Mouse (Mus musculus) heart, embryonic 14.5 days (tissue): Measurements from ENCODE around the gene Higd1c. TPM values are rescaled to one million over a fixed set of nuclear protein-coding genes. Genes with fewer than 3 reads are reported as not detected.
"Not testable (repeated sequence)": the region's sequence is repeated elsewhere in the genome, so short reads cannot be mapped to it uniquely, and the experiment has no call there.

Experiments used
- ATAC-seq: fragments of 200-750 bp; cut with Nextera tagmentation; 2 replicates; pipeline ENCODE4 v1.8.0; 2017; ENCODE audit warnings: low read depth, moderate TSS enrichment; ENCODE audit not compliant: insufficient number of reproducible peaks, insufficient read depth, low FRiP score
- H3K27ac ChIP-seq, 2 experiments: fragments of 200-500 bp in 1 of 2; fragments of 300-500 bp in 1 of 2; sonication (generic) in 1 of 2; replicated peaks in 1 of 2; 2 replicates each; pipeline ENCODE4 v1.5.1; 2012 to 2014; ENCODE audit warnings: low read depth in 2 of 2, low read length in 2 of 2, control low read depth in 1 of 2, mild to moderate bottlenecking in 1 of 2, mixed read lengths in 1 of 2; ENCODE audit not compliant: control insufficient read depth in 1 of 2, insufficient read depth in 1 of 2
- H3K27me3 ChIP-seq: fragments of 300-500 bp; sonication (generic); 2 replicates; pipeline ENCODE4 v1.6.1; 2014; ENCODE audit warnings: mild to moderate bottlenecking, low read length, control low read depth; ENCODE audit not compliant: control insufficient read depth, insufficient read depth
- H3K36me3 ChIP-seq: fragments of 300-500 bp; sonication (generic); 2 replicates; pipeline ENCODE4 v1.6.1; 2014; ENCODE audit warnings: mild to moderate bottlenecking, control low read depth, low read length, mixed read lengths; ENCODE audit not compliant: control insufficient read depth, insufficient read depth
- H3K4me1 ChIP-seq, 2 experiments: fragments of 200-500 bp in 1 of 2; fragments of 300-500 bp in 1 of 2; sonication (generic) in 1 of 2; 2 replicates each; pipeline ENCODE4 v1.6.1; 2012 to 2014; ENCODE audit warnings: low read length in 2 of 2, control low read depth in 1 of 2, mixed read lengths in 1 of 2; ENCODE audit not compliant: control insufficient read depth in 2 of 2, insufficient read depth in 2 of 2
- H3K4me2 ChIP-seq: fragments of 300-500 bp; sonication (generic); 2 replicates; pipeline ENCODE4 v1.6.1; 2014; ENCODE audit warnings: mild to moderate bottlenecking, low read length
- H3K4me3 ChIP-seq, 2 experiments: fragments of 200-500 bp in 1 of 2; fragments of 300-500 bp in 1 of 2; sonication (generic) in 1 of 2; 2 replicates each; pipeline ENCODE4 v1.5.1; 2012 to 2014; ENCODE audit warnings: low read length in 2 of 2, mild to moderate bottlenecking in 2 of 2, control low read depth in 1 of 2, low read depth in 1 of 2, moderate library complexity in 1 of 2; ENCODE audit not compliant: control insufficient read depth in 1 of 2, insufficient read depth in 1 of 2
- H3K9ac ChIP-seq: fragments of 300-500 bp; sonication (generic); 2 replicates; pipeline ENCODE4 v1.6.1; 2014; ENCODE audit warnings: mild to moderate bottlenecking, low read length
- H3K9me3 ChIP-seq: fragments of 300-500 bp; sonication (generic); 2 replicates; pipeline ENCODE4 v1.6.1; 2016; ENCODE audit warnings: low read length, control low read depth; ENCODE audit not compliant: control insufficient read depth
- WGBS: fragments of 180-500 bp; shearing (Covaris S2); extraction: QIAGEN DNeasy Blood & Tissue Kit; methylation state at CpG from one replicate; pipeline ENCODE4 v1.1.7; 2014; 5-methylcytosine and 5-hydroxymethylcytosine counted together
- polyA plus RNA-seq: library from polyadenylated mRNA; unstranded; fragments of >200 nt; fragmentation: Nextera tagmentation; extraction: Ambion mirVana; gene quantifications from 2 replicates; pipeline ENCODE4 v1.2.1, GENCODE M21; 2014

The Higd1c gene
- polyA plus RNA-seq, 1 experiment from 2014 or later: not detected

- Histone ChIP-seq H3K4me1 (peaks cover 15 to 56% of the 10 kb centered on the region in 2 experiments), H3K9ac (peak overlapping the region; percentile 55), H3K4me3 (no peak overlapping the region), H3K27ac (peak overlapping the region in 1 of 2 experiments; percentile 25; a peak in 2 of 4 replicates), H3K9me3 (no peaks in the 10 kb centered on the region), H3K36me3 (no peaks in the 10 kb centered on the region), H3K4me2 (peak overlapping the region; percentile 12; the same call in 1 of the 2 replicates), H3K27me3 (peaks cover 9% of the 10 kb centered on the region; the same call in 1 of the 2 replicates)
- WGBS: 48% methylated on average over 9 of the region's 9 CpGs
- ATAC-seq: no peak
Measured at GRCm38 (mm10) chr15:100419901-100420745, 55.8 kb downstream of the Higd1c start.

- Histone ChIP-seq H3K27ac (no peak overlapping the region), H3K9me3 (no peaks in the 10 kb centered on the region), H3K36me3 (no peaks in the 10 kb centered on the region), H3K4me3 (no peak overlapping the region), H3K9ac (peak overlapping the region; percentile 32; the same call in 1 of the 2 replicates), H3K4me1 (peaks cover 11 to 47% of the 10 kb centered on the region in 2 experiments), H3K4me2 (peak overlapping the region; percentile 100), H3K27me3 (peaks cover 19% of the 10 kb centered on the region; the same call in 1 of the 2 replicates)
- 39% methylated on average over 8 of the region's 8 CpGs for WGBS
- ATAC-seq: no peak
Measured at GRCm38 (mm10) chr15:100421059-100421757, 56.9 kb downstream of the Higd1c start.

- Histone ChIP-seq H3K27ac (peak within 1 kb of the TSS in 1 of 2 experiments; percentile 38; a peak in 1 of 4 replicates), H3K27me3 (peaks cover 20% of the 10 kb centered on the region; the same call in 1 of the 2 replicates), H3K4me1 (peaks cover 11 to 47% of the 10 kb centered on the region in 2 experiments), H3K9ac (peak within 1 kb of the TSS; percentile 94), H3K4me3 (peak within 1 kb of the TSS; percentile 87 to 95), H3K4me2 (peak within 1 kb of the TSS; percentile 100)
- ATAC-seq, H3K9me3 ChIP-seq, H3K36me3 ChIP-seq: not testable (repeated sequence)
- 36% methylated on average over 3 of the region's 3 CpGs for WGBS
Measured at GRCm38 (mm10) chr15:100421758-100422197, 57.4 kb downstream of the Higd1c start, which contains the start of gene Gm5475. Gene Gm5475, plus strand, starts transcription at chr15:100422147.

GRCm38 (mm10) chr15:100422476-100422875 is 58.1 kb downstream of the Higd1c start:
- ATAC-seq: peak; percentile 73
- Histone ChIP-seq H3K4me2 (peak overlapping the region; percentile 100), H3K4me3 (peak overlapping the region; percentile 87 to 95), H3K27me3 (peaks cover 20% of the 10 kb centered on the region; the same call in 1 of the 2 replicates), H3K4me1 (peaks cover 11 to 47% of the 10 kb centered on the region in 2 experiments), H3K9ac (peak overlapping the region; percentile 94), H3K36me3 (no peaks in the 10 kb centered on the region), H3K9me3 (no peaks in the 10 kb centered on the region), H3K27ac (peak overlapping the region in 1 of 2 experiments; percentile 38; a peak in 1 of 4 replicates)
- WGBS: 0% methylated on average over 35 of the region's 44 CpGs

GRCm38 (mm10) chr15:100422899-100423860 is 58.8 kb downstream of the Higd1c start:
- Histone ChIP-seq H3K4me2 (peak overlapping the region; percentile 100), H3K27me3 (peaks cover 20% of the 10 kb centered on the region; the same call in 1 of the 2 replicates), H3K9ac (peak overlapping the region; percentile 94), H3K4me1 (peaks cover 9 to 43% of the 10 kb centered on the region in 2 experiments), H3K4me3 (peak overlapping the region; percentile 87 to 95), H3K36me3 (no peaks in the 10 kb centered on the region), H3K27ac (no peak overlapping the region), H3K9me3 (no peaks in the 10 kb centered on the region)
- ATAC-seq: peak; percentile 98
- WGBS: under 1% methylated on average over 65 of the region's 65 CpGs

GRCm38 (mm10) chr15:100423916-100424315 is 59.6 kb downstream of the Higd1c start:
- 6% methylated on average over 14 of the region's 14 CpGs for WGBS
- no peaks in the 10 kb centered on the region for H3K9me3 ChIP-seq
- H3K4me1 ChIP-seq: peaks cover 11 to 43% of the 10 kb centered on the region in 2 experiments
- no peak for ATAC-seq
- H3K36me3 ChIP-seq: no peaks in the 10 kb centered on the region
- no peak overlapping the region for H3K27ac ChIP-seq
- H3K4me3 ChIP-seq: peak overlapping the region; percentile 33 to 95
- H3K9ac ChIP-seq: peak overlapping the region; percentile 69
- peak overlapping the region; percentile 100 for H3K4me2 ChIP-seq
- H3K27me3 ChIP-seq: peaks cover 20% of the 10 kb centered on the region; the same call in 1 of the 2 replicates
